Mouse (Mus musculus): ENCODE data around the gene Rapgef5. TPM values are rescaled to one million over a fixed set of nuclear protein-coding genes. Genes with fewer than 3 reads are reported as not detected.

Gene Rapgef5
- polyA plus RNA-seq, 1 experiment from 2014 or later: 15.2 TPM

GRCm38 (mm10) chr12:117699950-117700665 is 183.8 kb downstream of the Rapgef5 start:
- no peak overlapping the region for H3K9ac ChIP-seq (ENCODE audit: low read length)
- H3K4me2 ChIP-seq (ENCODE audit: low read depth, low read length): no peak overlapping the region
- no peaks in the 10 kb centered on the region for H3K9me3 ChIP-seq (replicated peaks; ENCODE audit: control insufficient read depth, low read length)
- 72% methylated on average over 3 of the region's 3 CpGs for WGBS
- H3K27ac ChIP-seq (ENCODE audit: low read length): no peak overlapping the region
- no peaks in the 10 kb centered on the region for H3K36me3 ChIP-seq (ENCODE audit: control insufficient read depth, insufficient read depth)
- H3K4me1 ChIP-seq (ENCODE audit: control insufficient read depth, insufficient read depth, low read length): no peaks in the 10 kb centered on the region
- no peaks in the 10 kb centered on the region for H3K27me3 ChIP-seq (ENCODE audit: control insufficient read depth, insufficient read depth, low read length)
- no peak for ATAC-seq (replicated peaks; ENCODE audit: extremely low read depth, insufficient read depth, low FRiP score)
- no peak overlapping the region for H3K4me3 ChIP-seq (ENCODE audit: low read length)

GRCm38 (mm10) chr12:117700927-117701326 is 184.6 kb downstream of the Rapgef5 start:
- H3K4me2 ChIP-seq (ENCODE audit: low read depth, low read length): no peak overlapping the region
- no peak overlapping the region for H3K9ac ChIP-seq (ENCODE audit: low read length)
- H3K9me3 ChIP-seq (replicated peaks; ENCODE audit: control insufficient read depth, low read length): no peaks in the 10 kb centered on the region
- no peak overlapping the region for H3K27ac ChIP-seq (ENCODE audit: low read length)
- no peak overlapping the region for H3K4me3 ChIP-seq (ENCODE audit: low read length)
- no peaks in the 10 kb centered on the region for H3K36me3 ChIP-seq (ENCODE audit: control insufficient read depth, insufficient read depth)
- no peak for ATAC-seq (replicated peaks; ENCODE audit: extremely low read depth, insufficient read depth, low FRiP score)
- 77% methylated on average over 6 of the region's 6 CpGs for WGBS
- H3K27me3 ChIP-seq (ENCODE audit: control insufficient read depth, insufficient read depth, low read length): no peaks in the 10 kb centered on the region
- no peaks in the 10 kb centered on the region for H3K4me1 ChIP-seq (ENCODE audit: control insufficient read depth, insufficient read depth, low read length)

- WGBS: 92% methylated on average over 8 of the region's 8 CpGs
- H3K9ac ChIP-seq (ENCODE audit: low read length): no peak overlapping the region
- no peaks in the 10 kb centered on the region for H3K9me3 ChIP-seq (replicated peaks; ENCODE audit: control insufficient read depth, low read length)
- H3K27ac ChIP-seq (ENCODE audit: low read length): no peak overlapping the region
- H3K4me1 ChIP-seq (ENCODE audit: control insufficient read depth, insufficient read depth, low read length): no peaks in the 10 kb centered on the region
- no peaks in the 10 kb centered on the region for H3K27me3 ChIP-seq (ENCODE audit: control insufficient read depth, insufficient read depth, low read length)
- H3K4me3 ChIP-seq (ENCODE audit: low read length): no peak overlapping the region
- H3K4me2 ChIP-seq (ENCODE audit: low read depth, low read length): no peak overlapping the region
- no peaks in the 10 kb centered on the region for H3K36me3 ChIP-seq (ENCODE audit: control insufficient read depth, insufficient read depth)
- no peak for ATAC-seq (replicated peaks; ENCODE audit: extremely low read depth, insufficient read depth, low FRiP score)
Measured at GRCm38 (mm10) chr12:117702291-117702690, 186.0 kb downstream of the Rapgef5 start.

GRCm38 (mm10) chr12:117702928-117703327 is 186.6 kb downstream of the Rapgef5 start:
- Histone ChIP-seq H3K4me1 (ENCODE audit: control insufficient read depth, insufficient read depth, low read length) (no peaks in the 10 kb centered on the region), H3K4me3 (ENCODE audit: low read length) (no peak overlapping the region), H3K27me3 (ENCODE audit: control insufficient read depth, insufficient read depth, low read length) (no peaks in the 10 kb centered on the region), H3K27ac (ENCODE audit: low read length) (no peak overlapping the region), H3K9ac (ENCODE audit: low read length) (no peak overlapping the region), H3K36me3 (ENCODE audit: control insufficient read depth, insufficient read depth) (no peaks in the 10 kb centered on the region), H3K9me3 (replicated peaks; ENCODE audit: control insufficient read depth, low read length) (no peaks in the 10 kb centered on the region), H3K4me2 (ENCODE audit: low read depth, low read length) (no peak overlapping the region)
- WGBS: 86% methylated on average over 9 of the region's 9 CpGs
- ATAC-seq (replicated peaks; ENCODE audit: extremely low read depth, insufficient read depth, low FRiP score): no peak

- Histone ChIP-seq H3K9ac (ENCODE audit: low read length) (no peak overlapping the region), H3K27ac (ENCODE audit: low read length) (no peak overlapping the region), H3K27me3 (ENCODE audit: control insufficient read depth, insufficient read depth, low read length) (no peaks in the 10 kb centered on the region), H3K36me3 (ENCODE audit: control insufficient read depth, insufficient read depth) (no peaks in the 10 kb centered on the region), H3K4me3 (ENCODE audit: low read length) (no peak overlapping the region), H3K9me3 (replicated peaks; ENCODE audit: control insufficient read depth, low read length) (no peaks in the 10 kb centered on the region), H3K4me2 (ENCODE audit: low read depth, low read length) (no peak overlapping the region), H3K4me1 (ENCODE audit: control insufficient read depth, insufficient read depth, low read length) (no peaks in the 10 kb centered on the region)
- WGBS: 45% methylated on average over 2 of the region's 2 CpGs
- no peak for ATAC-seq (replicated peaks; ENCODE audit: extremely low read depth, insufficient read depth, low FRiP score)
Measured at GRCm38 (mm10) chr12:117703413-117703812, 187.1 kb downstream of the Rapgef5 start.

GRCm38 (mm10) chr12:117705308-117705707 is 189.0 kb downstream of the Rapgef5 start:
- Histone ChIP-seq H3K36me3 (ENCODE audit: control insufficient read depth, insufficient read depth) (no peaks in the 10 kb centered on the region), H3K27me3 (ENCODE audit: control insufficient read depth, insufficient read depth, low read length) (no peaks in the 10 kb centered on the region), H3K27ac (ENCODE audit: low read length) (no peak overlapping the region), H3K9ac (ENCODE audit: low read length) (no peak overlapping the region), H3K4me3 (ENCODE audit: low read length) (no peak overlapping the region), H3K4me1 (ENCODE audit: control insufficient read depth, insufficient read depth, low read length) (peaks cover 2% of the 10 kb centered on the region), H3K9me3 (replicated peaks; ENCODE audit: control insufficient read depth, low read length) (no peaks in the 10 kb centered on the region), H3K4me2 (ENCODE audit: low read depth, low read length) (no peak overlapping the region)
- ATAC-seq (replicated peaks; ENCODE audit: extremely low read depth, insufficient read depth, low FRiP score): no peak
- WGBS: 77% methylated on average over 3 of the region's 3 CpGs

GRCm38 (mm10) chr12:117709280-117709679 is 193.0 kb downstream of the Rapgef5 start:
- H3K27me3 ChIP-seq (ENCODE audit: control insufficient read depth, insufficient read depth, low read length): no peaks in the 10 kb centered on the region
- no peak overlapping the region for H3K9ac ChIP-seq (ENCODE audit: low read length)
- 78% methylated on average over 12 of the region's 12 CpGs for WGBS
- peaks cover 3% of the 10 kb centered on the region for H3K4me1 ChIP-seq (ENCODE audit: control insufficient read depth, insufficient read depth, low read length)
- no peak for ATAC-seq (replicated peaks; ENCODE audit: extremely low read depth, insufficient read depth, low FRiP score)
- no peak overlapping the region for H3K4me2 ChIP-seq (ENCODE audit: low read depth, low read length)
- no peaks in the 10 kb centered on the region for H3K36me3 ChIP-seq (ENCODE audit: control insufficient read depth, insufficient read depth)
- no peak overlapping the region for H3K27ac ChIP-seq (ENCODE audit: low read length)
- no peak overlapping the region for H3K4me3 ChIP-seq (ENCODE audit: low read length)
- H3K9me3 ChIP-seq (replicated peaks; ENCODE audit: control insufficient read depth, low read length): no peaks in the 10 kb centered on the region

- Histone ChIP-seq H3K9ac (ENCODE audit: low read length) (no peak overlapping the region), H3K4me3 (ENCODE audit: low read length) (no peak overlapping the region), H3K4me2 (ENCODE audit: low read depth, low read length) (no peak overlapping the region), H3K27ac (ENCODE audit: low read length) (no peak overlapping the region), H3K36me3 (ENCODE audit: control insufficient read depth, insufficient read depth) (no peaks in the 10 kb centered on the region), H3K27me3 (ENCODE audit: control insufficient read depth, insufficient read depth, low read length) (no peaks in the 10 kb centered on the region), H3K9me3 (replicated peaks; ENCODE audit: control insufficient read depth, low read length) (no peaks in the 10 kb centered on the region), H3K4me1 (ENCODE audit: control insufficient read depth, insufficient read depth, low read length) (peaks cover 3% of the 10 kb centered on the region)
- WGBS: 78% methylated on average over 6 of the region's 6 CpGs
- no peak for ATAC-seq (replicated peaks; ENCODE audit: extremely low read depth, insufficient read depth, low FRiP score)
Measured at GRCm38 (mm10) chr12:117712474-117712873, 196.2 kb downstream of the Rapgef5 start.

GRCm38 (mm10) chr12:117713616-117714015 is 197.3 kb downstream of the Rapgef5 start:
- ATAC-seq (replicated peaks; ENCODE audit: extremely low read depth, insufficient read depth, low FRiP score): no peak
- Histone ChIP-seq H3K27me3 (ENCODE audit: control insufficient read depth, insufficient read depth, low read length) (no peaks in the 10 kb centered on the region), H3K4me1 (ENCODE audit: control insufficient read depth, insufficient read depth, low read length) (peaks cover 3% of the 10 kb centered on the region), H3K36me3 (ENCODE audit: control insufficient read depth, insufficient read depth) (no peaks in the 10 kb centered on the region), H3K27ac (ENCODE audit: low read length) (no peak overlapping the region), H3K4me2 (ENCODE audit: low read depth, low read length) (no peak overlapping the region), H3K9ac (ENCODE audit: low read length) (no peak overlapping the region), H3K4me3 (ENCODE audit: low read length) (no peak overlapping the region), H3K9me3 (replicated peaks; ENCODE audit: control insufficient read depth, low read length) (no peaks in the 10 kb centered on the region)
- 60% methylated on average over 6 of the region's 6 CpGs for WGBS
